Mouse (Mus musculus): ENCODE data around the gene Cux1. TPM values are rescaled to one million over a fixed set of nuclear protein-coding genes. Genes with fewer than 3 reads are reported as not detected.

Cux1 gene
- polyA plus RNA-seq, 1 experiment, result 46.6 TPM

DNA sequence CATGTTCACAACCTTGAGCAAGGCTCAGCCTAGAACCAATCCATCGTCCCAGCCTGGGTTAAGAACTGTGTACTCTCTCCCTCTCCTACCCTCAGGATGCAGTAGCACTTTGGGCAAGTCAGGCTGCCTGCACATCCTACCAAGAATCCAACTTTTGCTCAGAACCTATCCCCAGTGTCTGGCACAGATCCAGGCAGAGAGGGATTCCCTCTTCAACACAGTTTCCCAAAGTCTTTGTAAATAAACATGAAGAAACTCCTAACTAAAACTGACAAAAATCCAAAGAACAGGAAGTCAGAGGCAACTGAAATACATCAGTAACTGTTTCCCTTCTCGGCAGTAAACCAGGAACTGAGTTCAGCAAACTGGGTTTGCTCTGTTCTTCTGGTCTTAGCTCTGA lies 103.2 kb downstream of the Cux1 start:
- H3K4me3 ChIP-seq (replicated peaks; ENCODE audit: extremely low read depth, low read depth, low read length), result no peak overlapping the region
- WGBS, result 35% methylated on average over 2 of the region's 2 CpGs
- DNase-seq, result no peak
- TF ChIP-seq POLR2A (IDR thresholded peaks at IDR 0.05; ENCODE audit: borderline replicate concordance, extremely low read depth, low read depth, low read length) (no peak), CTCF (IDR thresholded peaks at IDR 0.05; ENCODE audit: insufficient read depth, low read length) (no peak)
- peaks cover 18% of the 10 kb centered on the region for H3K4me1 ChIP-seq (ENCODE audit: control insufficient read depth, insufficient read depth, low read length)

DNA sequence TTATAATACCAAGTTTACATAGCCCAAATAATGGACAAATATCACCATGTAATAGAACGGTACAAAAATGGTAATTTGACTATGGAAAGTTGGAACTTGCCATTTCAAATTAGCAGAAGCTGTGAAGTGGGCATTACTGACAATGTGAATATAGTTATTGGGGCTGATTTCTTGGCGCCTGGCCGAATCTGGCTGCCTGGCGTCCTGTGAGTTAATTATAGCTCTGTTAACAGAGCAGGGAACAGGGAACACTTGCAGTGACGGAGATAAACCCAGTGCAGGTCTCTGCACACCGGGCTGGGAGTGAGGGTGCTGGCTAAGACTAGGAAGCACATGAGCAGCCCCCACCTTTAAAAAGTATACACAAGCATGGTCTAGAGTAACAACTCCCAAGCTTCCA lies 104.7 kb downstream of the Cux1 start:
- Histone ChIP-seq H3K4me1 (ENCODE audit: control insufficient read depth, insufficient read depth, low read length) (peaks cover 25% of the 10 kb centered on the region), H3K4me3 (replicated peaks; ENCODE audit: extremely low read depth, low read depth, low read length) (no peak overlapping the region)
- WGBS, result 56% methylated on average over 6 of the region's 6 CpGs
- no peak for TF ChIP-seq CTCF (IDR thresholded peaks at IDR 0.05; ENCODE audit: insufficient read depth, low read length)
- TF ChIP-seq POLR2A (IDR thresholded peaks at IDR 0.05; ENCODE audit: borderline replicate concordance, extremely low read depth, low read depth, low read length), result no peak
- DNase-seq, result no peak

- TF ChIP-seq CTCF (IDR thresholded peaks at IDR 0.05; ENCODE audit: insufficient read depth, low read length) (no peak), POLR2A (IDR thresholded peaks at IDR 0.05; ENCODE audit: borderline replicate concordance, extremely low read depth, low read depth, low read length) (no peak)
- WGBS, result 84% methylated on average over 6 of the region's 6 CpGs
- Histone ChIP-seq H3K4me3 (replicated peaks; ENCODE audit: extremely low read depth, low read depth, low read length) (no peak overlapping the region), H3K4me1 (ENCODE audit: control insufficient read depth, insufficient read depth, low read length) (peaks cover 24% of the 10 kb centered on the region)
- DNase-seq, result no peak
Measured at GRCm38 (mm10) chr5:136459901-136460300, 107.4 kb downstream of the Cux1 start.

- no peak for DNase-seq
- TF ChIP-seq POLR2A (IDR thresholded peaks at IDR 0.05; ENCODE audit: borderline replicate concordance, extremely low read depth, low read depth, low read length) (no peak), CTCF (IDR thresholded peaks at IDR 0.05; ENCODE audit: insufficient read depth, low read length) (no peak)
- WGBS, result 72% methylated on average over 11 of the region's 11 CpGs
Measured at GRCm38 (mm10) chr5:136458893-136459499, 108.3 kb downstream of the Cux1 start.

GRCm38 (mm10) chr5:136458102-136458863 lies 109.0 kb downstream of the Cux1 start:
- Histone ChIP-seq H3K4me3 (replicated peaks; ENCODE audit: extremely low read depth, low read depth, low read length) (no peak overlapping the region), H3K4me1 (ENCODE audit: control insufficient read depth, insufficient read depth, low read length) (peaks cover 22% of the 10 kb centered on the region)
- TF ChIP-seq POLR2A (IDR thresholded peaks at IDR 0.05; ENCODE audit: borderline replicate concordance, extremely low read depth, low read depth, low read length), result no peak
- TF ChIP-seq CTCF (IDR thresholded peaks at IDR 0.05; ENCODE audit: insufficient read depth, low read length), result no peak
- DNase-seq, result no peak
- WGBS, result 19% methylated on average over 7 of the region's 7 CpGs

More at GRCm38 (mm10) chr5:136458893-136459499, 108.3 kb downstream of the Cux1 start:
- Histone ChIP-seq H3K4me3 (replicated peaks; ENCODE audit: extremely low read depth, low read depth, low read length) (no peak overlapping the region), H3K4me1 (ENCODE audit: control insufficient read depth, insufficient read depth, low read length) (peaks cover 22% of the 10 kb centered on the region)

- H3K4me1 ChIP-seq (ENCODE audit: control insufficient read depth, insufficient read depth, low read length), result peaks cover 24% of the 10 kb centered on the region
- TF ChIP-seq CTCF (IDR thresholded peaks at IDR 0.05; ENCODE audit: insufficient read depth, low read length) (no peak), POLR2A (IDR thresholded peaks at IDR 0.05; ENCODE audit: borderline replicate concordance, extremely low read depth, low read depth, low read length) (no peak)
- no peak for DNase-seq
- WGBS, result 37% methylated on average over 4 of the region's 4 CpGs
- no peak overlapping the region for H3K4me3 ChIP-seq (replicated peaks; ENCODE audit: extremely low read depth, low read depth, low read length)
Measured at GRCm38 (mm10) chr5:136456395-136456794, 110.9 kb downstream of the Cux1 start.

- no peak overlapping the region for H3K4me3 ChIP-seq (replicated peaks; ENCODE audit: extremely low read depth, low read depth, low read length)
- WGBS, result 89% methylated on average over 3 of the region's 3 CpGs
- TF ChIP-seq POLR2A (IDR thresholded peaks at IDR 0.05; ENCODE audit: borderline replicate concordance, extremely low read depth, low read depth, low read length), result no peak
- no peak for TF ChIP-seq CTCF (IDR thresholded peaks at IDR 0.05; ENCODE audit: insufficient read depth, low read length)
Measured at GRCm38 (mm10) chr5:136452681-136453080, 114.6 kb downstream of the Cux1 start.

DNA sequence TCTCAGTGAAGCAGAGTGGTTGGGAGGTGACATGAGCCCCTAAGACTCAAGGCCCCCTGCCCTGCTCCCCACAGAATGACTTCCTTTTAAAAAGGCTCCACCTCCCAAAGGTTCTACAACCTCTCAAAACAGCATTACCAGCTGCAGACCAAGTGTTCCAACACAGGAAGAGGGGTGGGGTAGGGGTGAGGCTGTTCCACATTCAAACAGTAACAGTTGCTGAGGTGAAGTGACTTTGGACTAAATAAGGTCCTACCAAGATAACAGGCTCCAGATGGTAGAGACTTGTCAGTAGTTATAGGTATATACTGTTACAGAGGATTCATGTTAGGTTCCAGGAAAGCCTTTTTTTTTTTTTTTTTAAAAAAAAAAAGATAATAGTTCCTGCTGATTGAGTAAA lies 117.5 kb downstream of the Cux1 start:
- DNase-seq, result no peak
- H3K4me1 ChIP-seq (ENCODE audit: control insufficient read depth, insufficient read depth, low read length), result peaks cover 5% of the 10 kb centered on the region
- H3K4me3 ChIP-seq (replicated peaks; ENCODE audit: extremely low read depth, low read depth, low read length), result no peak overlapping the region
- TF ChIP-seq POLR2A (IDR thresholded peaks at IDR 0.05; ENCODE audit: borderline replicate concordance, extremely low read depth, low read depth, low read length) (no peak), CTCF (IDR thresholded peaks at IDR 0.05; ENCODE audit: insufficient read depth, low read length) (no peak)

More at GRCm38 (mm10) chr5:136452681-136453080, 114.6 kb downstream of the Cux1 start:
- peaks cover 9% of the 10 kb centered on the region for H3K4me1 ChIP-seq (ENCODE audit: control insufficient read depth, insufficient read depth, low read length)
- no peak for DNase-seq

- peak; percentile 63 for DNase-seq
- Histone ChIP-seq H3K4me1 (ENCODE audit: control insufficient read depth, insufficient read depth, low read length) (peaks cover 15% of the 10 kb centered on the region; the same call in 1 of the 2 replicates), H3K4me3 (replicated peaks; ENCODE audit: extremely low read depth, low read depth, low read length) (no peak overlapping the region)
- no peak for TF ChIP-seq CTCF (IDR thresholded peaks at IDR 0.05; ENCODE audit: insufficient read depth, low read length)
- TF ChIP-seq POLR2A (IDR thresholded peaks at IDR 0.05; ENCODE audit: borderline replicate concordance, extremely low read depth, low read depth, low read length), result no peak
- 57% methylated on average over 5 of the region's 5 CpGs for WGBS
Measured at GRCm38 (mm10) chr5:136445967-136446366, 121.3 kb downstream of the Cux1 start.
